Mouse (Mus musculus): ENCODE results near the gene Atp2b2.

Gene Atp2b2

DNA sequence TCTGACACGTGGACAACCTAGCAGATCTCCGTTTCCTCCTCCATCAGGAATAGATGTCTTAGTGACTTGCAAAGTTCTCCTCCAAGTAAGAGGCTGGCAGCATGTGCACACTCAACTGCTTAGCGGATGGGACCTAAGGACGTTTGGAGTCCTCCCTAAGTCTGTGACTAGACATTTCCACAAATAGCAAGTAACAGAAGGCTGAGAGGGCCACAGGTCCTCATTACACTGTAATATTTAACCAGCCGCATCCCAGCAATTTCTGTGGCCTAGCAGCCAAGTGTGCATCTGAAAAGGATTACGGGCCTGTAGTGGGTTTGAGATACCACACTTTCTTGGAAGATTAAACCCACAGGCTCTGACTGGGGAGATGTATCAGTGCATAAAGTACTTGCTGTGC, 30.4 kb downstream of the Atp2b2 start:
- DNase-seq = no peak

GRCm38 (mm10) chr6:114003796-114004195, 38.6 kb downstream of the Atp2b2 start:
- DNase-seq = no peak

GRCm38 (mm10) chr6:114000928-114001327, 41.5 kb downstream of the Atp2b2 start:
- no peak for DNase-seq

GRCm38 (mm10) chr6:114000304-114000703, 42.1 kb downstream of the Atp2b2 start:
- DNase-seq = no peak

DNA sequence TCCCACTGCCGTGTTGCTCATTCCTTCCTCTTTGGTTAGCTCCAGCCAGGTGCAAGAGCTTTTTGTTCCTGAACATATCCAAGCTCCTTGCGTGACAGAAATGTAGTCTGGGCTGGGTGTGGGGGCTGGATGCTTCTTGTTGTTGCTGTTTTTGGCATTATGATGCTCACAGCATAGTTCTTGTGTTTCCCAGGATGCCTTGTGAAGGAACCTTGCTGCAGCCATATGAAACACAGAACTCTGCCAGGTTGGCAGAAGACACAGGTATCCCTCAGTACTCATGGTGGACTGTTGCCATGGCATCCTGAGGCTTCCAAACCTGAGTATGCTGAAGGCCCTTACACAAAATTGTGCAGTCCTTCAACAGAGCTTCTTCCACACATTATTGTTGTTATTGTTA, 44.0 kb downstream of the Atp2b2 start:
- DNase-seq = no peak

DNA sequence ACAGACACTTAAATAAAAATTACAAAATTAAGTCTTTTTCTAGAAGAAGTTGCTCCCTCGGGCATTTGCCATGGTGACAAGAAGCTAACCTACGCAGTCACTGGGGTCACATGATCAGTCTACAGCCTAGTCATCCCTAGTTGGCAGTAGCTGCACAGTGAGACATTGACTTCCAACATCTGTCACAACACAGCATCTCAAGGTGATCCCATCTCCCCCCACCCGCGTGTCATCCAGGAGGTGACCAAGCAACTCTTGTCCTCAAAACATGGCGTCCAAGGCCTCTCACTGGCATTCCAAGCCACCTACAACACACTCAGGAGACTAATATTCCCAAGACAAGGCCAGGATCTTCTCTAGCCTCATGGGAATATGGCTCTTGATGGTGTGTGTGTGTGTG, 48.2 kb downstream of the Atp2b2 start:
- no peak for DNase-seq

DNA sequence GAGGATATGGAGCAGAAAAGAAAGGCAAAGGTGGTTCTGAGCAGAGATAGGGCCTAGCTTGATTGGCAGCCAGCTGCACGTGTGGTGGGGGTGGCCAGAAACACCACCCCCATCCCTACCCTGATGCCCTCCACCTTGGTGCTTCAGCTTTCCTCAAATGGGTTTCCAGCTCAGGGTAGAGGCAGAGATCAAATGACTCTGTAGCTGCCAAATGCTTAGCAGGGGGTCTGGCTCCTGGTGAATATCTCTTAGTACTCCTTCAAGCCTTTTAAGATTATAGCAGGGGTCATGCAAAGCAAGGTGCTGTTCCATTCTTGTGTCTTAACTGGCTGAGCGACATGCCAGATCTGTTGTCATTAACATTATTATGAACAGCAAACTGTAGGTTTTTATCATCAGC, 50.3 kb downstream of the Atp2b2 start:
- DNase-seq = no peak

DNA sequence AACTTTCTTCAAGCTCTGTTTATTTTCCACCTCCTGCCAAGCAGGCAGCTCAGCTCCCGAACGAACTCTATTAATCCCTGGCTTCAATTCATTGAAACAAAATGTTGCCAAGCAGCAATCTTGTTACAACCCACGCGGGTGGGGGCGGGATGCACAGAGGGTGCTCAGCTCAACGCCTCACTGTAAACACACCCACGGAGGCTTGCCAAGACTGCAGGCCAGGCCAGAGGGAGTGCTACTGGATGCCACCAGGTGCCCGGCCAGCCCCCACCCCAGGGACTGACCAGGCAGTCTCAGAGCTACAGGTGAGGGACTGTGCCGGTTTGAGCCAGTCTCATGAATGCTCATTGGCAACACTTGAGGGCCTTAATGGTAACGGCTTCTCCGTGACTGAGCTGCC, 50.9 kb downstream of the Atp2b2 start:
- DNase-seq = no peak

- DNase-seq = no peak
These were observed 52.4 kb downstream of the Atp2b2 start for GRCm38 (mm10) chr6:113990044-113990443.

GRCm38 (mm10) chr6:113988521-113988920, 53.9 kb downstream of the Atp2b2 start:
- DNase-seq = no peak

DNA sequence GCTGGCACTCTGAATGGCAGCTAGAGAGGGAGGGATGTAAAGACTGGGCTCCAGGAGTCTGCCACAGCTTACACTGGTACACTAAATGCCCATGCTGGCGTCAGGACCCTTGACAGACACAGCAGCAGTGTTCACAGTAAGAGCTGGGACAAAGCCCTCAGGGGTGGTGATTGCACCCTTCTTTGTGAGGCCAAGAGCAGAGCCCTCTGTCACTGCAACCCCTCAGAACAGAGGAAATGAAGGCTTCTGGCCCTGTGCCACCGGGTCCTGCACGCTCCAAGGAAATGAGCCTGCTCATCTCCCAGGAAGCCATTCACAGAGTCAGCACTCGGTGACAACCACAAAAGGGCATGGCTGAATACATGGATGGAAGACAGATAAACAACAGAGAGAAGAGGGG, 55.7 kb downstream of the Atp2b2 start:
- no peak for DNase-seq

DNA sequence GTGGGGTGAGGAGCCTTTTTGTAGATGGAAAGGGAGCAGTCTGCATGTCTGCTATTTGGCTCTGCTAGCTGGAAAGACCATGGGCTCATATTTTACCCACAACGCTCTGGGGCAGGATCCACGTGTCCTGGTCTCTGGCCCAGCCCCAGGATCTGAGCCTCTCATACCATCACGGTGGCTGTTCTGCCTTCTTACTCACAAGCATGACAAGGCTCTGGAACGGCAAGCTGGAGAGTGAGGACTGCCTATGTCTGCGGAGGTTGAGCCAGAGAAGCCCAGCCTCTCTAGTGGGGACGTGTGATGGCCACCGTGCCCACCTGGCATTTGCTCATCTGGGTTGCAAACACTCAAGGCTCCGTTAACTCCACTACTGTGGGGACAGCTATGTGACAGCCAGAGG, 63.7 kb downstream of the Atp2b2 start:
- no peak for DNase-seq

GRCm38 (mm10) chr6:113978091-113978650, 64.2 kb downstream of the Atp2b2 start:
- DNase-seq = no peak

- DNase-seq = no peak
These were observed 71.5 kb downstream of the Atp2b2 start for GRCm38 (mm10) chr6:113970900-113971299.

DNA sequence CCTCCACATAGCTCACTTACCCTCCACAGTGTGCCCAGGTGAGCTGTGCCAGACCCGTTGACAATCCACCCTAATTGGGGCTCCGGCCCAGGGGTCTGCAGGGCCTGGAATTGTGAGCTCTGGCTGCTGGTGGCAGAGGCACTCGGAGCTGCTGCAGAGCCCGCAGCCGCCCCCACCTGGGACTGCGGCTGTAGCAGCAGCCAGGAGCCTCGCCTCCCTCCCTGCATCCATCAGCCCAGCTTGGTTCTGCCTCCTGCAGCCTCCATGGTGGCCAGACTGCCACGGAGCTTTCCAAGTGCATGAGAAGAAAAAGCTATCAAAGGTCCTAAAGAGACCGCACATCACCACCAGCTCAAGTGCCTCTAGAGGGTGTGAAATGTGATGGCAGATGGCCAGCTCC, 71.9 kb downstream of the Atp2b2 start:
- DNase-seq = no peak

DNA sequence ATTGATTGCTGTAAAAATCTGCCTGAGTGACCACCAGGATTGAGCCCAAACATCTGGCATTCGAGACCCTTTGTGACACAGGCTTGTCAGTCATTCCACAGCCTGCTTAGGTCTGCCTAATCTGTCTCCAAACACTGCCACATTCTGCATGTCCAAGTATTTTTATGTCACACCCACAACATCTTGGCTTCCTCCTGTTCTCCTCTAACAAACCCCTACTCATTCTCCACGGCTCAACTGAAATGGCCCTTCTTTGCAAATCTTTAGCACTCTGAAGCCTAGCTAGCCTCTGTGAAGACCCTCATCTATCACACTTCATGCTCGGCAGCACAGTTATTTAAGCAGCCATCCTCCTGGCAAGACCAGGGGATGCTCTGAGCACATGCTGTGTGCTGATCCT, 72.7 kb downstream of the Atp2b2 start:
- DNase-seq = no peak

- no peak for DNase-seq
These were observed 79.6 kb downstream of the Atp2b2 start for GRCm38 (mm10) chr6:113962811-113963210.

- DNase-seq = no peak
These were observed 80.8 kb downstream of the Atp2b2 start for GRCm38 (mm10) chr6:113961658-113962057.

GRCm38 (mm10) chr6:113959336-113959735, 83.1 kb downstream of the Atp2b2 start:
- DNase-seq = no peak

DNA sequence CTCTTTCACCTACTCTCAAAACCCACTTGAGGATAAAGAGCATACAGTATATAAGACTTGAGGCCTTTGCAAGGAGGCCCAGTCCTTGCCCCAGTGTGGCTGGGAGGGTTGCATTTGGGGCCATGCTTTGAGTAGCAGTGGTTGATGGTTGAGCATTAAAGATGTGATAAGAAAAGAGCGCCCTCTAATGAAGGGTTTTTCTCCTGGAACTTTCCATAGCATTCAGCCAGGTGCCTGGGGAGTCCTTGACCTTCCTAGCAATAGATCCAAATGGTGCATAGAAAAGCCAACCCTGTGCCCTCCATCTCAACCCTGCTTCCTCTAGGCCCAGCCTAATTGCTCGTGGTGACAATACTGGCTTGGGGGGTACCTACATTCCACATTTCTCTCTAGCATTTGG, 83.7 kb downstream of the Atp2b2 start:
- no peak for DNase-seq

- DNase-seq = no peak
These were observed 84.4 kb downstream of the Atp2b2 start for GRCm38 (mm10) chr6:113958003-113958402.

DNA sequence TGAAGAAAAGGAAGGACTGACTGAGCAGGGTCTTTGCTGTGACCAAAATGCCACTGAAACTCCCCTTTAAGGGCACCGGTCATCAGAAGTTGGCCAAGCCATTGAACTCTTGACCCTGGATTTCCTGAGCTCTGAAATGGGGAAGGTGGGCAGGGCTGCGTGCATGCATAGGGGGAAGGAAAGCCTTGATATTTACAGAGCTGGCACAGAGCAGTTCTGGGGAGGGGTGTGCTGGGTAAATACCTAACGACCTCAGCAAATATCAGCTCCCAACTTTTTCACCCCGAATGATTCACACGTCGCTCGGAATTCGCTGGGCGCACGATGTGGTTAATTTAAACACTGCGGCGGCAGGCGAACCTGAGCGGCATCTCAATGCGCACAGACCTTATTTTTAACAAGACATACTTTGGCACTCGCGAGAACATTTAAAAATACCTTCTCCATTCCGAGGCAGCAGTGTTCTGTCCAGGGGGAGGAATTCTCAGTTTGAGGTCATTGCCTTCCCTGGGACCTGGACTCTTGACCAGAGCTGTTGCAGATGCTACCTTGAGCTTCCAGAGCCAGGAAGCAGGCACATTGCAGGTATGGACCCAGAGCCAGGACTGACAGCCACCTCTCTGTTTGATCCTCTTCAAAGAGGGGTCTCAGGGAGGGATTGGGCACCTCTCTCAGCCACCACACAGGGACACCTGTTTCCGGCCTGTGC, 85.0 kb downstream of the Atp2b2 start:
- DNase-seq = no peak

- DNase-seq = no peak
These were observed 94.9 kb downstream of the Atp2b2 start for GRCm38 (mm10) chr6:113947515-113947914.

DNA sequence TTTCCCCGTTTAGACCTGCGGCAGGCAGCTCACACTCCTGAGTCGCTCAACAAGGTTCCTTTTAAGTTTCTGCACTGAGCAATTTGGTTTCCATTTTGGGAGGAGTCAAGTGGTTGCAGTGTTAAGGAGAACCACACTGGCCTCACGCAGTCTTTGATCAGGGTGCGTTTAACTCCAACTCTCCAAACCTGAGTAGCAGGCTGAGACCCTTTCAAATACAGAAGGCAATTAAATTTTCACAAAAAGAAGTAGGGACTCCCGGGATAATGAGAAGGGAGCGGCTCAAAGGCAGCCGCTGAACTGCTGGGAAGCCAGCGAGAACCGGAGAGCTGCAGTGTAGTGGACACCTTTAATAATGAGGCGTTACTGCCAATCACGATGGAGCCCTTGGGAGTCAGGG, 100.1 kb downstream of the Atp2b2 start:
- DNase-seq = no peak

GRCm38 (mm10) chr6:113941324-113941723, 101.1 kb downstream of the Atp2b2 start:
- DNase-seq = no peak
